Mouse (Mus musculus) thymus, postnatal 14 days (tissue): ENCODE data around the gene Nectin1.

Experiments used
- DNase-seq: peaks from one replicate; pipeline ENCODE4 v3.0.0; 2021

Nectin1 gene

GRCm38 (mm10) chr9:43743647-43744137 is at the start of gene Nectin1:
TSS of gene Nectin1 (plus strand) at chr9:43743984.
- peak; percentile 77 for DNase-seq

GRCm38 (mm10) chr9:43698080-43698712 is 45.6 kb upstream of the Nectin1 start:
- DNase-seq = peak; percentile 40

- no peak for DNase-seq
Observed at GRCm38 (mm10) chr9:43698841-43699240, 44.9 kb upstream of the Nectin1 start.

- DNase-seq = no peak
Observed at GRCm38 (mm10) chr9:43699417-43700225, 44.2 kb upstream of the Nectin1 start.

- no peak for DNase-seq
Observed at GRCm38 (mm10) chr9:43700226-43700579, 43.6 kb upstream of the Nectin1 start.

- DNase-seq = no peak
Observed at GRCm38 (mm10) chr9:43701748-43702147, 42.0 kb upstream of the Nectin1 start.

GRCm38 (mm10) chr9:43707571-43707970 is 36.2 kb upstream of the Nectin1 start:
- no peak for DNase-seq

GRCm38 (mm10) chr9:43708715-43709114 is 35.1 kb upstream of the Nectin1 start:
- DNase-seq = no peak

GRCm38 (mm10) chr9:43713432-43713831 is 30.4 kb upstream of the Nectin1 start:
- no peak for DNase-seq

- no peak for DNase-seq
Observed at GRCm38 (mm10) chr9:43719407-43719839, 24.4 kb upstream of the Nectin1 start.

- no peak for DNase-seq
Observed at GRCm38 (mm10) chr9:43720046-43720445, 23.7 kb upstream of the Nectin1 start.

- no peak for DNase-seq
Observed at GRCm38 (mm10) chr9:43724093-43724492, 19.7 kb upstream of the Nectin1 start.

- no peak for DNase-seq
Observed at GRCm38 (mm10) chr9:43729450-43730266, 14.1 kb upstream of the Nectin1 start.

GRCm38 (mm10) chr9:43730284-43731027 is 13.3 kb upstream of the Nectin1 start:
- peak; percentile 46 for DNase-seq

GRCm38 (mm10) chr9:43731880-43732279 is 11.9 kb upstream of the Nectin1 start:
- no peak for DNase-seq

GRCm38 (mm10) chr9:43732671-43733070 is 11.1 kb upstream of the Nectin1 start:
- no peak for DNase-seq

GRCm38 (mm10) chr9:43734952-43735351 is 8.8 kb upstream of the Nectin1 start:
- DNase-seq = no peak

- DNase-seq = no peak
Observed at GRCm38 (mm10) chr9:43736046-43736730, 7.6 kb upstream of the Nectin1 start.

GRCm38 (mm10) chr9:43737331-43737730 is 6.5 kb upstream of the Nectin1 start:
- DNase-seq = no peak

GRCm38 (mm10) chr9:43737871-43738292 is 5.9 kb upstream of the Nectin1 start:
- DNase-seq = no peak

GRCm38 (mm10) chr9:43738480-43739084 is 5.2 kb upstream of the Nectin1 start:
- no peak for DNase-seq
